Mouse (Mus musculus): ENCODE data around the gene Synj2.

DNA sequence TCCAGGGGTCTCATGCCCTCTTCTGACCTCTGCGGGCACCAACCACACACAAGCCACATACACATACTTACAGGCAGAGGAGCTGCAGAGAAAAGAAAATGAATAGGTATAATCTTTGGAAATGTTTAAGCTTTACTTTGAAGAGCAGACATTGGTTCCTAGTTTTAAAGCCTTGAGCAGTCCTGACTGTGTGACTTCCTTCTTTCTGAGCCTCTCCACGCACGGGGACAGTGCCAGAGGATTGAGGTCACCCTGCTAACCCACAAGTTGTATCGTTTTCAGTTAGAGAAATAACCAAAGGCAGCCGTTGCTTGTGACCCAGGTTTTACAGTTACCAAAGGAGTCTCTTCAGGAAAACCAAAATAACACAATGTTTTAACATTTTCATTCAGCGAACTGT lies 12.0 kb upstream of the Synj2 start:
- TF ChIP-seq CTCF (IDR thresholded peaks at IDR 0.05; ENCODE audit: extremely low read depth, insufficient read depth, insufficient read length, insufficient replicate concordance) (no peak), POLR2A (IDR thresholded peaks at IDR 0.05; ENCODE audit: low read depth, low read length) (no peak)
